Mouse (Mus musculus): ENCODE measurements around the gene Emx1.

Emx1 gene

GRCm38 (mm10) chr6:85189361-85189760 lies 2.1 kb downstream of the Emx1 start:
- no peak for DNase-seq (ENCODE audit: low spot score)

GRCm38 (mm10) chr6:85189911-85190591 lies 2.8 kb downstream of the Emx1 start:
- DNase-seq (ENCODE audit: low spot score) = peak; percentile 62

- peak; percentile 54 for DNase-seq (ENCODE audit: low spot score)
These were observed 3.4 kb downstream of the Emx1 start for GRCm38 (mm10) chr6:85190671-85191070.

- no peak for DNase-seq (ENCODE audit: low spot score)
These were observed 4.7 kb downstream of the Emx1 start for GRCm38 (mm10) chr6:85191751-85192440.

GRCm38 (mm10) chr6:85193381-85194318 lies 6.4 kb downstream of the Emx1 start:
- peak; percentile 37 for DNase-seq (ENCODE audit: low spot score)

- DNase-seq (ENCODE audit: low spot score) = no peak
These were observed 10.7 kb downstream of the Emx1 start for GRCm38 (mm10) chr6:85197951-85198350.

GRCm38 (mm10) chr6:85206182-85206938 lies 19.1 kb downstream of the Emx1 start:
- DNase-seq (ENCODE audit: low spot score) = no peak

- DNase-seq (ENCODE audit: low spot score) = no peak
These were observed 19.7 kb downstream of the Emx1 start for GRCm38 (mm10) chr6:85206939-85207285.

GRCm38 (mm10) chr6:85207345-85207744 lies 20.1 kb downstream of the Emx1 start:
- no peak for DNase-seq (ENCODE audit: low spot score)

GRCm38 (mm10) chr6:85209226-85209967 lies 22.2 kb downstream of the Emx1 start:
- DNase-seq (ENCODE audit: low spot score) = no peak

GRCm38 (mm10) chr6:85210686-85211085 lies 23.4 kb downstream of the Emx1 start:
- peak; percentile 16 for DNase-seq (ENCODE audit: low spot score)

GRCm38 (mm10) chr6:85218251-85218650 lies 31.0 kb downstream of the Emx1 start:
- DNase-seq (ENCODE audit: low spot score) = no peak

GRCm38 (mm10) chr6:85218684-85219445 lies 31.6 kb downstream of the Emx1 start:
- peak; percentile 71 for DNase-seq (ENCODE audit: low spot score)

- no peak for DNase-seq (ENCODE audit: low spot score)
These were observed 32.5 kb downstream of the Emx1 start for GRCm38 (mm10) chr6:85219706-85220105.

- DNase-seq (ENCODE audit: low spot score) = peak; percentile 52
These were observed 33.7 kb downstream of the Emx1 start for GRCm38 (mm10) chr6:85220917-85221316.

GRCm38 (mm10) chr6:85222551-85222950 lies 35.3 kb downstream of the Emx1 start:
- DNase-seq (ENCODE audit: low spot score) = no peak

- DNase-seq (ENCODE audit: low spot score) = peak; percentile 70
These were observed 36.4 kb downstream of the Emx1 start for GRCm38 (mm10) chr6:85223498-85224150.

- DNase-seq (ENCODE audit: low spot score) = no peak
These were observed 37.2 kb downstream of the Emx1 start for GRCm38 (mm10) chr6:85224442-85224891.

- no peak for DNase-seq (ENCODE audit: low spot score)
These were observed 39.3 kb downstream of the Emx1 start for GRCm38 (mm10) chr6:85226570-85226969.

- DNase-seq (ENCODE audit: low spot score) = no peak
These were observed 40.3 kb downstream of the Emx1 start for GRCm38 (mm10) chr6:85227520-85227919.

Measured in embryo, embryonic 10 days (tissue).